Mouse (Mus musculus) thymus, adult 2 months (tissue): Measurements from ENCODE around the gene Clba1.

ENCODE experiments used
- CTCF ChIP-seq: fragments of 200-500 bp; IDR thresholded peaks from 2 replicates; pipeline ENCODE4 v1.5.1; 2012; ENCODE audit warnings: mild to moderate bottlenecking, control low read depth, low read length, moderate library complexity, borderline replicate concordance; ENCODE audit not compliant: control insufficient read depth, poor library complexity, insufficient read depth; ENCODE audit errors: extremely low read depth
- POLR2A ChIP-seq: fragments of 200-500 bp; IDR thresholded peaks from 2 replicates; pipeline ENCODE4 v1.6.1; 2012; ENCODE audit warnings: mild to moderate bottlenecking, low read length, control low read depth, moderate library complexity; ENCODE audit not compliant: control insufficient read depth, poor library complexity, insufficient read depth; ENCODE audit errors: extremely low read depth

DNA sequence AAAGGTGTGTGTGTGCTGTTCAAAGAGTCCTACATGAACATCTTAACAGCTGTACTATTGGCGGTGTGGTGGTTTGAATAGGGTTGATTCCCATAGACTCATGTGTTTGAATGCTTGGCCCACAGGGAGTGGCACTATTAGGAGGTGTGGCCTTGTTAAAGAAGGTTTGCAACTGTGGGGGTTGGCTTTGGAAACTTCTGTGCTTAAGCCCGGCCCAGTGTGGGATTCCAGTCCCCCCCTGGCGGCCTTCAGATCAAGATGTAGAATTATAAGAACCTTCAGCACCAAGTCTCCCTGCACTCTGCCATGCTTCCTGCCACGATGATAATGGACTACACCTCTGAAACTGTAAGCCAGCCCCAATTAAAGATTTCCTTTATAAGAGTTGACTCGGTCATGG lies 23.7 kb downstream of the Clba1 start:
- no peak for TF ChIP-seq CTCF
- no peak for TF ChIP-seq POLR2A
